Mouse (Mus musculus): ENCODE measurements around the gene Ppp2r2d.

Gene Ppp2r2d

DNA sequence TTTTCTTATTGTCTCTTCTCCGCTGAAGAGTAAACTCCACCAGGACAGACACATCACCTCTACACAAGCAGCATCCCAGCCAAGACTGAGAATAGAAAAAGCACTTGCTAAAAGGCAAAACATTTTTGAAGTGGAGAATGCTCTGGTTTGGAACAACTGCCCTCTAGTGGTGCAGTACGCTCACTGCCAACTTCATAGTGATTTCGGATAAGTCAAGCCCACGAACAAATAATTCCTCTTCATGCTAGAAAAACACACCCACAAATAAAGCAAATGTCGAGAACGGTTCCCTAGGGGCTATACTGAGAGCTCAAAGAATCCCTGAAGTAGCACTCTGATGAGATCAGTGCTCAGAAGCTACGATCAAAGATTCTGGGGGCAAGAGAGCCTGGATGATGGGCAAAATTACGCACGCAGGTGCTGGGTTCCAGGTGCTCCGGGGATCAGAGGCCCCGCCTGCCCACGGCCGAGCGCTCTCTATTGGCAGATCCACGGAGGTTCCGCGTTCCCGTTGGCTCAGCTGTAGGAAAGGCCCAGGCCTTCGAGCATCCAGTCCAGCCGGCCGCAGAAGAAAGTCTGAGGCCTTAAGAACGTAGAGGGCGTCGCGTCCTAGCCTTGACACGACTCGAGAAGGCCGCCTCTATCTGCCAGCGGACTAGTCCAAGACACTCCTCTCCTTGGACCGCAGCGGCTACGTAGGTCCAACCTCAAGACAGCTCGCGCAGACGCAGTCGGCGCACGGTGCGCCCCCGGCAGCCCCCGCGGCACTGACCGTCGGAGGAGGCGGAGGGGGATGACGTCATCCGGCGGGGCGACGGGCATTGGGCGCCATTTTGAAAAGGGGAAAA lies at the start of gene Ppp2r2d, which contains the start of gene Mapk1ip1:
TSS of gene Ppp2r2d (plus strand) at position 536 of the 848 bp plus-strand sequence.
TSS of gene Mapk1ip1 (minus strand) at position 730 of the 848 bp plus-strand sequence.
- peak; percentile 94 for DNase-seq (ENCODE audit: extremely low spot score)

DNA sequence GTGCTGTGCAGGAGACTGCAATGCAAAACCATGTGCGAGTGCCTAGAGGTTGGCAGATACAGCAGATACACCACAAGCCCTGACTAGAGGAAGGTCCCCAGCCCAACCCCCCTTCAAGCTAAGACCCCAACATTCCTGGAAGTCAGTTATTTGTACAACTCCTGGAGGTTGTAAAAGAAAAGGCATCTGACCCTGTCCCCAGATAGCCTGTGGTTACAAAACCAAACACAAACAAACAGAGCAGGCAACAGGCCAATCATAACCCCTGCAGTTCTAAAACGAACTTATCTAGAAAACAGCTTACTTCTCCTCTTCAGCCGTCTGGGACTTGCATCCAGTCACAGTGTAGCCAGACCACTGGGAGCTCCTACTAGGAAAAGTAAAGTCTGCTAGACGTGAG lies 42.5 kb upstream of the Ppp2r2d start:
- DNase-seq (ENCODE audit: extremely low spot score) = no peak

DNA sequence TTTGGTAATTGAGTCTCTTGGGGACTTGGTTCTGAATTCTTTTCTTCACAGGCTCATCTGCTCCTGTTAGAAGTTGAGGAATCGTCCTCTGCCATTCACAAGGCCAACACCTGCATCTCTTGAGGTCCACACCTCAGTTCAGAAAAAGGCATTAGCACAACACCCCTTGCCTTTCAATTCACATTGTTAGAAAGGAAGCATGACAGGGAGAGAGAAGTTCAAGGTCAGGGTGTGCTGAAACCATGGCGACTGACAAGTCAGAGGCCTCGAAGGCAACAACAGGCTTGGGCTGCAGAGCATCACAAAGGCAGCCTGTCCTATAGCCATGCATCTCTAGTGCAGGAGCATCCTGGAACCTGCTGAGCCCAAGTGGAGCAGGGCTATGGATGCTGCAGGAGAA lies 38.7 kb upstream of the Ppp2r2d start:
- no peak for DNase-seq (ENCODE audit: extremely low spot score)

DNA sequence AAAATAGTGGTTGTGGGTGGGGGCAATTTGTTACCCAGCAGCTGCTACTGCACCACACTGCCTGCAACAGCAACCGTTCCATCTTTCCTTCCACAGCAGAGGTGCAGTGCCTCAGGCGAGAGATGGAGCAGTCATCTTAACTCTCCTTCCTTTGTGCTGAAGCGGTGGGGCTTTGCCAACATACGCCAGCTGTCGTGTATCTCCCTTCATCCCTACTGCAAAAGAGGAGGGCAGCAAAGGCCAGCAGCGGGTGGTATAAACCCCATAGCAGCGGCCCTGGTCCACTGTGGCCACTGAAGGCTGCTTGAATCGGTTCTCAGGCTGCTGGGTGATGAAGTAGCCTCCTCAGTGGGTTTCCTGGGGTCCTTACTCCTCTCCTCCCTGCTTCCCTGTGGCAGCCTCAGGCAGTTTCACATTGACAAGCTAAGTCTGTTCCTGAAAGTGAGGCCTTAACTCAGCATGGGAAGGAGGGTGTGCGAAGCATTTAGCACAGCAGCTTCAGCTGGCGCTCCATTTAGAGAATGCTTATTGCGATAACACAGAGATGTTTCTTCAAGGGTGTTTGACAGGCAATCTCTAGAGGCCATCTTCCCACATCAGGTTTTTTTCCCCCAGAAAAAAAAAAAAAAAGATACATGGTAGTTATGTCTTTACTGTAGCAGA lies 32.5 kb upstream of the Ppp2r2d start:
- DNase-seq (ENCODE audit: extremely low spot score) = no peak

DNA sequence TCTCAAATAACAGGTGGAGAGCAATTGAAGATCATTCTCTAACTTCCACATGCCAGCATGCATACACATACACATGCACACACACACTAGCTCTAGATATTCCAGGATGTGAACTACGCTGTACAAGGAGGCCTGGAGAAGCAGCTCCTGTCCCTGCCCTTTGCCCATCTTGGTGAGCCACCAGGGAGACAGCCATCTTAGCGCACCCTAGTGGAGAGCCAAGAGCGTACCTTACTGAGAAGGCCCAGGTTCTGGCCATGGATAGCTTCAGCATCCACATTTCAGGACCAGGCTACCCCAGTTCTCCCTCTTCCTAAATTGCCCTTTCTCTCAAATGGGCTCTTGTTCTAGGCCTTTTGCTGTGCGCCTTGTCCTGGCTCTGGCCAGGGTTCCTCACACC lies 27.6 kb upstream of the Ppp2r2d start:
- no peak for DNase-seq (ENCODE audit: extremely low spot score)

DNA sequence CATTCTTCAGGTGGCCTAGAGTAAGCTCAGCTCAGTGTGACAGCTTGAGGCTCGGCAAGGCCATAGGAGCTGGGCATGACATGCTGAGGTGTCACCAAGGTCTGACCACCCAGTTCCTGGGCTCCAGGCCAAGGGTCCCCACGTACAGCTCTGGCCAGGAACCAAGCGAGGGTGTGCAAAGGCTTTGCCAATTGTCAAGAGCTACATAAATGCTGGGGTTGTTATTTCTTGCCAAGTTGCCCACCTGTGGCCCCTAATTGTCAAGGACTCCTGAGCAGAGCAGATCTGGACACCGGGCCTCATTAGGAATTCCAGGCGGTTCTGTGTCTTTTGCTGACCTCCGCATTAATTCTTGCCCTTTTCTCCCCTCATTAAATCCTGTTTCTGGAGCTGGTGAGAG lies 21.5 kb upstream of the Ppp2r2d start:
- no peak for DNase-seq (ENCODE audit: extremely low spot score)

DNA sequence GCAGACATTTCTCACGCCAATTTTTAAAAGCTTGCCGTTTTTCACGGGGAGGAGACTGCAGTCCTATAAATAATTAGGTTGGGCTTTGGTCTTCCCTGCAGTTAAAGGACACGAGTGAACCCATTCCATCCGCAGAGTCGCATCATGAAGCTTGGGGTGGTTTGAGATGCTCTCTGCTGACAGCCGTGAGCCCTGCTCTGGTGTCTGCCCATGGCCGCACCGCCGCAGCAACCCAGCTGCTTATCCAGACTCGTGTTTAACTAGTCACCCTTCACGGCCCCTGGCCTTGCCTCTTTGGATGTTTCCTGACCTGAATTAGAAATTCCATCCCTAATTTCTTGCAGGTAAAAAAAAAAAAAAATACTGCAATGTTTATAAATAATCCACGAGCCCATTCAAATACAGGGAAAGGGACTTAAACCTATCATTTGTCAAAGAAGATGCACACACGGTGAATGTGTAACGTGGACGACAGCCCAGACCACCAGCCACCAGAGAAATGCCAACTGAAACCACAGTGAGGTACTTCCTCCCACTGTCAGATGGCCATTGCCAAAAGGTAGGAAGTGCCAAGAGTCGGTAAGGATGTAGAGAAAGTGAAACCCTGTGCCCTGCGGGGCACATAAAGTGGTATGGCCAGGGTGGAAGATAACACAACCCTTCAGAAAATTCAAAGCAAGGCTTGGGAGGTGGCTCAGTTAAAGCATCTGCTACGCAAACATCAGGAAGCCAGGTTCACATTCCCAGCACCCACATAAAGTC lies 20.7 kb upstream of the Ppp2r2d start:
- DNase-seq (ENCODE audit: extremely low spot score) = no peak

DNA sequence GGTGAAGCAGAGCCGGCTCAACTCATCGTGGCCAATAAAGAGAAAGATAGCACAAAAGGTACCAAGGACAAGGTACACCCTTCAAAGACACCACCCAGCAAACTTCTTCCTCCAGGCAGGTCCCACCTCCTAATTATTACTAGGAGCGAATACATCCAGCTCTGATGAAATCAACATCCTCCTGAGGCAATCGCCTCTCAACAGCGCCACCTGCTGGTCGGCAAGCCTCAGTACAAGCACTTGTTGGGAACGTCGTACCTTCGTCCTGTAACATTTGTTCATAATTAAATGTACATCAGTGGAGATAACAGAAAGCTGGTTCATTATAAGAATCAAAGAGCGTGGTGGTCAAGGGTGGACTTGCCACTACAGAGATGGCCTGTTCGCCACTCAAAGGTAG lies 18.1 kb upstream of the Ppp2r2d start:
- peak; percentile 56 for DNase-seq (ENCODE audit: extremely low spot score)

DNA sequence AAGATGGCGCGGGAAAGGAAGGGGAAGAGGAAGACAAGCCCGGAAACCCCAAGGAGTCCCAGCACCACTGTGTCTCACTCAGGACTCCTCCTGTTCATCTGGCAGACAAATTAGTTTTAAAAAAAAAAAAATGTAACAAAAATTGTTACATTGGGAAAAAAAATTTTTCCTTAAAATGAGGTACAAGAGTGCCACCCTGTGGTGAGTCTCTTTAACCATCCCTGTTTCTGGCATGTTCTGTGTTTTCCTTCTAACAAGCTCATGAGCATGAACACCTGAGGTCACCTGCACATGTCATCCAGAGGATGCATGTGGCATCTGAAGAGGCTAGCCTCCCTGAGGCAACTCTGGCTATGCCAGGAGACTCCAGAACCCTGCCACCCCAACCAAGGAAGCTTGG lies 10.9 kb upstream of the Ppp2r2d start:
- no peak for DNase-seq (ENCODE audit: extremely low spot score)

DNA sequence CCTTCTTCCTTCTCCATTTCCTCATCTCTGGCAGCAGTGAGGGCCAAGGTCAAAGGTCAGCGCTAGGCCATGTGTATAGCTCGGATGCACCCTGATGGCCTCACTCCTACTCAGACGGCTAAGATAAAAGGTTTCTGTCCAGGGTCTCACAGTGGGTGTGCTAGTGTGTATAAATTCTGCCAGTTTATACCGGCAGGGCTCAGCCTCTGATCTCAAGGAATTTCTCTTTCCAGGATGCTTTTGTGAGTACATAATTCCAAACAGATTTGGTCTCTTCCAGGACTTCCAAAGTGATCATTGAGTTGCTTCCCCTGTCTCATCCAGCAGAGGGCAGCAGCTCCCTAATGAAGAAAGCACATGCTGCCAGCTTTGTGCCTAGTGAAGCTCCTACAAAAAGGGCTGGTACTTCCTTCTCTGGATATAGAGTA lies 5.3 kb upstream of the Ppp2r2d start:
- DNase-seq (ENCODE audit: extremely low spot score) = peak; percentile 83

DNA sequence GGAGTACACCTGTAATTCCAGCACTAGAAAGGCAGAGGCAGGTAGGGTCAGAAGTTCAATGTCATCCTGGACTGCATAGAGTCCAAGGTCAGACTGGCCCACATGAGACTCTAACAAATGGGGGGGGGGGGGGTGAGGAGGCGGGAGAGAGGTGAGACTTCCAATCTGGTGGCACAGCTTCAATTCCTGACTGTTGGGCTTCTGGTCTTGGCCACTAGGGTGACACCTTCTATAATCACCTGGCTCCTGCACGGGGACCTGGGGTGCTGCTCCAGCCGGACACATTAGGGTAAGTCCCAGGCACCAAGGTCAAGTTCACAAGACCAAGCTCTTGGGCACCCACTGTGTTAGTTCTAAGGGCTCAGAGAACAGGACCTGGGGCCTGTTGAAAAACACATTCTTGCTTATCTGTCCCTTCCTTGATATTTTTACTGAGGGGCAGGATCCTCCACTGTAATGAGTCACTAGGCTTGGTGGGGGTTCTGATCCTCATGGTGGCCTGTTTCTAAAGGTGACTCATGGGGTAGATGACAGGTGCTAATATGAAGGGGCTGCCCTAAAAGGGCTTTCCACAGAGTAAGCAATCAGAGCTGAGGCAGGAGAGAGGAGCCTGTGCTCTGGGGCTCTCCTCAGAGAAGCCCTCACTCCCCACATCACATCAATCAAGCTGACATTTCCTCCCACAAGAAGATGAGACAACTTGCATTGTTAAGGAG lies 4.3 kb upstream of the Ppp2r2d start:
- no peak for DNase-seq (ENCODE audit: extremely low spot score)

DNA sequence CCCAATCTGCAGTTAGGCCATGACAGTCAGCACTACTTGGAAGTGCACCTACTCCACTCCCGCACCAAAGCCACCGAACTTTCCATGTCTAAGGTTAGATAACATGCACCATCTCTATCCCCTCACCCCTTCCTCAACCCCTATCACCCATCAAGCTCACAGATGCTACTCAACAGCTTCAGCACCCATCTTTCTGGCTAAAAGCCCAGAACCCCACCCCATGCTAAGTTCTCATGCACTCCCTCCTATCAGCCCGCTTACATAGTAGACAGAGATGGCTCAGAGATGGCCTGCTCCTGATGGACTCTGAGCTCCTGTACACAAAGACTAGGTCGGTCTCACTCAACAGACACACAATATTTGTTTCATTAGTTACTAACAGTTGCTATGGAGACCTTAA lies 2.5 kb upstream of the Ppp2r2d start:
- no peak for DNase-seq (ENCODE audit: extremely low spot score)

DNA sequence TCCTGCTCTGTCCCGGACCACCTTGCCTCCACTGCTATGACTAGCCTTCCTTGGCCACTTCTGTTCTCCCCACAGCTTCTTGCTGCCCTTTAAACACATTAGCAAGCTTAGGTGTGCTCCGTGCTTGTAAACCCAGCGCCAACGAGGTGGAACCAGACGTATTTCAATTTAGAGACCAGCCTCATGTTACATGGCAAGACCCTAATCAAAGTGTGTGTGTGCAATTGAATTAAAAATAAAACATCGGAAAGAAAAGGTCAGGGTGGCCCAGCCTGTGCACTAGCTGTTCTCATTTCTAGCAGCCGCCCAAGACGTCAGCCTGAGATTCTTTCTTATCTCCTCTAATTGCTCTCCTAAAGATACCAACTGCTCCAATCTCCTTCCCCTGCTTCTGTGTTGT lies 768 bp upstream of the Ppp2r2d start:
- DNase-seq (ENCODE audit: extremely low spot score) = no peak

DNA sequence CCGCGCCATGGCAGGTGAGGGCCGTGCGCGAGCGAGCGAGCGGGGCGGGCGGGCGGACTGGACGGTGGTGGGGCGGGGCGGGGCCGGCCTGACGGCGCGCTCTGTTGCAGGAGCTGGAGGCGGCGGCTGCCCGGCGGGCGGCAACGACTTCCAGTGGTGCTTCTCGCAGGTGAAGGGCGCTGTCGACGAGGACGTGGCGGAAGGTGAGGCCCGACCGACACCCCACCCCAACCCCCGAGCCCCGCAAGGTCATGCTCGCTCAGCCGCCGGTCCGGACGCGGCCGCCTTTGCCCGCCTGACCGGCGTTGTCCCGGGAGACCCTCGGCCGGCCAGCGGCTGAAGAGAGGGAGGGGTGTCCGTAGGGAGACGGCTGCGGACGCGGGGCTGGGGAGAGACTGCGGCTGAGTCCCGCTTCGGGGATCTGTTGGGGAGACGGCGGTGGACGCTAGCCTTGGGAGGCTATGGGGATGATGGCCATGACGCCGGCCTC lies 668 bp downstream of the Ppp2r2d start:
- DNase-seq (ENCODE audit: extremely low spot score) = no peak

DNA sequence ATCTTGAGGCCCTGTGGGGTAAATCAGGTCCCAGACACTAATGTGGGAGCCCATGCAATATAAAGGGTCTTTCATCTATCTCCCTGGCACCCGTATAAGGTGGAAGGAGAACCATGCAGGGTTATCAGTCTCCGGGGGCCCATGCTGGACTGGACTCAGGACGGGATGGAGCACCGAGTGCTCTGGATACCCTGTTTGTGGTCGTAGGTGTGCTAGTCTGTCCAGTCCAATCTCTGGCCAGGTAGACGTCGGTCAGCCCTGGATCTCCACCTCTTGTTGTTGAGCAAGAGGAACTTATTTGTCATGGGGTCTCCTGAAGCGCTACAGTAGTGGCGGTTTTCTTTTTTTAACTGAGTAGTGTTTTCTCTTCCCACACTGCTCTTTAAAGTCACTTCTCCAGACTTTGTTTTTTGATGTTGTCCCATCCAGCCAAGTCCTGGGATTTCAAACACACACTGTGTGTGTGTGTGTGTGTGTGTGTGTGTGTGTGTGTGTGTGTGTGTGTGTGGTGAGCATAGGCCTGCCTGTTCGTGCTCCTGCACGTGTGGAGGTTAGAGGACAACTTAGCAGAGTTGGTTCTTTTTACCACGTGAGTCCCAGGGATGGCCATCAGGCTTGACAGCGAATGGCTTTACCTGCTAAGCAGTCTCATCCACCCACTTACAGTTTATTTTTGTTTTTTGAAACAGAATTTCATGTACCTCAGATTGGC lies 1.6 kb downstream of the Ppp2r2d start:
- no peak for DNase-seq (ENCODE audit: extremely low spot score)

DNA sequence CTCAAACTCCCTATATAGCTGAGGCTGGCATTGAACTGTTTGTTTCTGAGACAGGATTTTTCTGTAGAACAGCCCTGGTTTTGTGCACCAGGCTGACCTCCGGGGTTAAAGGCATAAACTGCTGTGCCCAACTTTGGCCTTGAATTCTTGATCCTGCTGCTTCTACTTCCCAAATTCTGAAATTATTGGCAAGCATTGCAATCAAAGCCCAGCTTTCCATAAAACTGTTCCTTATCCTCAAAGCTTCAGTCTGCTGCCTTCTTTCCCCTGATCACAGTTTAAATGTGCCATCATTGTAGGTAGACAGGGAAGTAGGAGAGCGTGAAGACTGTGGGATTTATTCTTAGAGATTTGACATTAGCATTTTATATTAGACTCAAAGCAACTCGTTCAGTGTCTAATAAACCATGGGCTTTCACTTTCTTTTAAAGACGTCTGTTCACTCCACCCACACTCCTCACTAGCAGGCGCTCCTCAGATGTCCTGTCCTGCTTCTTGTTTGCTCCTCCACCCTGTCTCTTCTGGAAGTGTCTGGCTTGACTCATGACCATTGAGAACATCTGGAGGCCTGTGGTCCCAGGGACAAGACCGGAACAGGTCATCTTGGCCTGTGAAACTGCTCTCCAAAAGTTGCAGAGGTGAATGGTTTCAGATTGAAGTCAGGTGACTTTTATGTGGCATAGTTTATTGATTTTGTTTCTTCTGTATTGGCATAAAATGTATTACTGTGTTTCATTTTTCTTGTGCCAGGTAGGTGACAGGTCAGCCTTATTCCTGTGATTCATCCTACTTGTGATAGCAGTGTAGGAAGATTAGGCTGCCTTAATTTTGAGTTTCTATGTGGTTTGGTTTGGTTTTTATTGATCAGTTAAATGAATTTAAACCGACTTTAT lies 2.4 kb downstream of the Ppp2r2d start:
- DNase-seq (ENCODE audit: extremely low spot score) = no peak

DNA sequence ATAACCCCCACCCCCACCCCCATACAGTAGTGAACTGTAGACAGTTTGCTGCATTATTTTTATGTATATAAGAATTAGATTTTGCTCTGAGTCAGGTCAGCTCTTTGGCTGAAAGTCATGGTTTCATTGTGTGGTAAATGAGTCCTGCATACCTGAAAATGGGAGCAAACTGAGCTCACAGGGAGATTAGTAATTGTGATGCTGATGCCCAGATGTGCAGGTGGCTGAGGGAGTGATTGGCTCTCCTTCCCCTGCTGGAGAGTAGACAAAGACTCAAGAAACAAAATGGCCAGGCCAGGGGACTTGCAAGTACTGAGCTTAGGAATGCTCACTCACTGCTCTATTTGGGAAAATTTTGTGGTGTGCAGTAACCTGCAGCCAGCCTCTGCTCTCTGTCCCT lies 4.2 kb downstream of the Ppp2r2d start:
- DNase-seq (ENCODE audit: extremely low spot score) = no peak

DNA sequence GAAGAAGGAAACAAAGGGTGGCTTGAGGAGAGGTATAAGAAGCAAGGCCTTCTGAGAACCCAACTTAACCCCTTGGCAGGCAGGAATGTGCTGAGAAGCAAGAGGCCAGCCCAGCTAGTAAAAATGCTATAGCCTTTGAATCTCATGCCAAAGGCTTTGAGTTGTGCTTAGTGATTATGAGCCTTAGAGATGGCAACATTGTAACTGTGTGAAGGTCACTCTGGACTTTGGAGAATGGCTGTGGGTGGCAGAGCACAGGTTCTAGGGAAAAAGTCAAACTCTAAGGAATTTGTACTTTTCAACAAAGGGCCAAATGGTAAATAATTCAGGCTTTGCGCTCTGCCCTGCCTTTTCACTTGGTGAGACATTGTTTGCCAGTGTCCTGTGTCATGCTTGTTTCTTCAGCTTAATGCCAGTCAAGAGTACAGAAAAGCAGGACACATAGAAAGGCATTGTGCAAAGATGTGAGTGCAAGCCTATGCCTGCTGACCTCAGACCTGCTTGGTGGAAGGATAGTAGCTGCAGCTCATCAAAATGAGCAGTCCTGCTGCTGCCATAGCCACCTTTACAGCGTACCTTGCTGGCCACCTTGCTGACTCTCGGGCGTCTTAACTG lies 7.6 kb downstream of the Ppp2r2d start:
- DNase-seq (ENCODE audit: extremely low spot score) = no peak

DNA sequence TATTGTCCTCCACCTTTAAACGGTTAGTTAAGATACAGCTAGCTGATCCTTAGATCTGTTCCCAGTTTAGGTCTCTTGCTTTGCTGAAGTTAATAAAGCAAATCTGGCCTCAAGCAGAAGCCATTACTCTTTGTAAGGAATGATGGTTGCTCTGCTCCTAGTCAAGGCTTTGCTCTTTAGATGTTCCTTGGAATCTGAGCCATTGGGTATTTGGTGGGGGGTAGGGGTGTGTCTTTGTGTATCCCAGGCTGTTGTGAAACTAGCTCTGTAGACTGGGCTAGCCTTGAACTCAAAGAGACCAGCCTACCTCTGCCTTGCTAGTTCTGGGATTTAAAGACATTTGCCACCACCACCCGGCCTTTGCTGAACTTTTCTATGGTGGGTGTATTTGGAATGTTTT lies 8.3 kb downstream of the Ppp2r2d start:
- DNase-seq (ENCODE audit: extremely low spot score) = no peak

DNA sequence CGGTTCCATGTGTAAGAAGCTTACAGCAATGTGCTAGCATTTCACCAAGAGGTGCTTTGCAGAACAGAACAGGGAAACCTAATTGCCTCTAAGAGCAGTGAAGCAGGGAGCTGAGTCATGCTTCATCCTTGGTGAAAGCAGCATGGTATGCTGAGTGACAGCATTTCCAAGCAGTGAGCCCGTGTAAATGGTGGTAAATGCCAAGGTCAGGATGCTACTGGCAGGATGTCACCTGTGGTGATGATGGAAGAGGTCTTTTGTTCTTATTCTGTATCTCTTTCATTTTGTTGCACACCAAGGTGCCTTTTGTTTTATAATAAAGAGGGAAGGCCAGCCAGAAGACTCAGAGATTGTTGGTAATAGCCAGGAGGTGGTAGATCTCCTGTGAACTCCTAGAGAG lies 10.8 kb downstream of the Ppp2r2d start:
- DNase-seq (ENCODE audit: extremely low spot score) = no peak

Measured in embryo, embryonic 9.5 days (tissue).